Comparison of ENCODE assay signal across 8 mouse cellular contexts in genomic region chr3:90475151-90475830, GRCm38 (mm10). TPM values are rescaled to one million over a fixed set of nuclear protein-coding genes. Genes with fewer than 3 reads are reported as not detected.
DNase-seq lines count a peak whose midpoint lies in the region; ATAC-seq lines count a peak whose summit lies in the region.

No protein-coding gene starts in this region.

- H3K4me3 ChIP-seq in heart, embryonic 15.5 days: peak overlapping the region; percentile 86
- H3K4me3 ChIP-seq in megakaryocyte, embryonic 14.5 days (replicated peaks): peak overlapping the region; percentile 92

- DNase-seq in heart, adult 11 months: no peak
- DNase-seq in embryo, embryonic 11 days: no peak
- DNase-seq in thymus, postnatal 36 days: no peak
- no peak for DNase-seq in urinary bladder, postnatal 10 days (ENCODE audit: low spot score)

- H3K36me3 ChIP-seq in heart, embryonic 15.5 days: peaks cover 20% of the 10 kb centered on the region; the same call in 1 of the 2 replicates
- H3K36me3 ChIP-seq in megakaryocyte, embryonic 14.5 days (replicated peaks; ENCODE audit: low read length): peaks cover 16% of the 10 kb centered on the region

- H3K4me2 ChIP-seq in heart, embryonic 15.5 days: peak overlapping the region; percentile 47

- no peak overlapping the region for H3K27ac ChIP-seq in heart, embryonic 15.5 days

- H3K4me1 ChIP-seq in heart, embryonic 15.5 days (replicated peaks): peaks cover 9% of the 10 kb centered on the region
- H3K4me1 ChIP-seq in megakaryocyte, embryonic 14.5 days: peaks cover 24% of the 10 kb centered on the region

- no peak overlapping the region for H3K9ac ChIP-seq in heart, embryonic 15.5 days

- no peaks in the 10 kb centered on the region for H3K27me3 ChIP-seq in heart, embryonic 15.5 days
- no peaks in the 10 kb centered on the region for H3K27me3 ChIP-seq in megakaryocyte, embryonic 14.5 days (replicated peaks)

- no peaks in the 10 kb centered on the region for H3K9me3 ChIP-seq in heart, embryonic 15.5 days (replicated peaks)
- H3K9me3 ChIP-seq in megakaryocyte, embryonic 14.5 days: no peaks in the 10 kb centered on the region

- 37% methylated on average over 16 of the region's 16 CpGs for WGBS in heart, embryonic 15.5 days

- ATAC-seq in heart, embryonic 15.5 days (replicated peaks; ENCODE audit: insufficient number of reproducible peaks, insufficient read depth, low FRiP score, low read depth): no peak
- ATAC-seq in activated CD4-positive, CD25-positive, alpha-beta regulatory T cell, adult 4 months: peak; percentile 7
- peak; percentile 10 for ATAC-seq in granulocyte monocyte progenitor cell, adult 5-6 weeks (replicated peaks; ENCODE audit: poor library complexity, severe bottlenecking)

RNA-seq across cellular contexts. Expression of gene Ilf2, which starts 0.6 kb away (rescaled TPM):
- polyA plus RNA-seq in heart, embryonic 15.5 days (2015; fragmentation: Nextera tagmentation; extraction: Ambion mirVana): 97.3 and 108 TPM in 2 replicates
- polyA plus RNA-seq in activated CD4-positive, CD25-positive, alpha-beta regulatory T cell, adult 4 months (2017; shearing (Covaris generic)): 100 to 1,000 TPM in 1 of 2 experiments, 10 to 100 TPM in 1; 99.7 to 101 TPM
- total RNA-seq in granulocyte monocyte progenitor cell, adult 5-6 weeks (2014; fragmentation: Nextera tagmentation): 120 and 128 TPM in 2 replicates
- total RNA-seq in granulocyte monocyte progenitor cell, adult 5-6 weeks (2017): 176 and 204 TPM in 2 replicates
- polyA plus RNA-seq in megakaryocyte, embryonic 14.5 days (2012; ENCODE audit: insufficient read depth, low replicate concordance): 10.5 TPM in 1 of 2 replicates, not detected in the other

RNA-seq across cellular contexts. Expression of gene Npr1, which starts 9.6 kb away (rescaled TPM):
- polyA plus RNA-seq in heart, embryonic 15.5 days (2015; fragmentation: Nextera tagmentation; extraction: Ambion mirVana): 10.1 and 12.5 TPM in 2 replicates
- not detected for polyA plus RNA-seq in activated CD4-positive, CD25-positive, alpha-beta regulatory T cell, adult 4 months (2017; shearing (Covaris generic))
- total RNA-seq in granulocyte monocyte progenitor cell, adult 5-6 weeks (2014; fragmentation: Nextera tagmentation): 0.82 TPM in 1 of 2 replicates, not detected in the other
- not detected in 2 replicates for total RNA-seq in granulocyte monocyte progenitor cell, adult 5-6 weeks (2017)
- polyA plus RNA-seq in megakaryocyte, embryonic 14.5 days (2012; ENCODE audit: insufficient read depth, low replicate concordance): 2.6 TPM in 1 of 2 replicates, not detected in the other

RNA-seq across cellular contexts. Expression of gene Snapin, which starts 15.5 kb away (rescaled TPM):
- 71.5 and 75.1 TPM in 2 replicates for polyA plus RNA-seq in heart, embryonic 15.5 days (2015; fragmentation: Nextera tagmentation; extraction: Ambion mirVana)
- 10 to 100 TPM; 48.3 to 56.3 TPM for polyA plus RNA-seq in activated CD4-positive, CD25-positive, alpha-beta regulatory T cell, adult 4 months (2017; shearing (Covaris generic))
- total RNA-seq in granulocyte monocyte progenitor cell, adult 5-6 weeks (2014; fragmentation: Nextera tagmentation): 31.7 and 47.1 TPM in 2 replicates
- 35.5 and 44.1 TPM in 2 replicates for total RNA-seq in granulocyte monocyte progenitor cell, adult 5-6 weeks (2017)
- 3.0 and 5.3 TPM in 2 replicates for polyA plus RNA-seq in megakaryocyte, embryonic 14.5 days (2012; ENCODE audit: insufficient read depth, low replicate concordance)

RNA-seq across cellular contexts. Expression of gene Chtop, which starts 34.0 kb away (rescaled TPM):
- polyA plus RNA-seq in heart, embryonic 15.5 days (2015; fragmentation: Nextera tagmentation; extraction: Ambion mirVana): 90.9 and 98.3 TPM in 2 replicates
- polyA plus RNA-seq in activated CD4-positive, CD25-positive, alpha-beta regulatory T cell, adult 4 months (2017; shearing (Covaris generic)): 10 to 100 TPM; 43.5 to 67.8 TPM
- total RNA-seq in granulocyte monocyte progenitor cell, adult 5-6 weeks (2014; fragmentation: Nextera tagmentation): 97.6 and 127 TPM in 2 replicates
- total RNA-seq in granulocyte monocyte progenitor cell, adult 5-6 weeks (2017): 93.2 and 107 TPM in 2 replicates
- 33.3 and 68.8 TPM in 2 replicates for polyA plus RNA-seq in megakaryocyte, embryonic 14.5 days (2012; ENCODE audit: insufficient read depth, low replicate concordance)

RNA-seq across cellular contexts. Expression of gene S100a1, which starts 38.9 kb away (rescaled TPM):
- polyA plus RNA-seq in heart, embryonic 15.5 days (2015; fragmentation: Nextera tagmentation; extraction: Ambion mirVana): 247 and 315 TPM in 2 replicates
- 1 to 10 TPM; 5.6 to 6.6 TPM for polyA plus RNA-seq in activated CD4-positive, CD25-positive, alpha-beta regulatory T cell, adult 4 months (2017; shearing (Covaris generic))
- total RNA-seq in granulocyte monocyte progenitor cell, adult 5-6 weeks (2014; fragmentation: Nextera tagmentation): 106 and 130 TPM in 2 replicates
- 119 and 162 TPM in 2 replicates for total RNA-seq in granulocyte monocyte progenitor cell, adult 5-6 weeks (2017)
- polyA plus RNA-seq in megakaryocyte, embryonic 14.5 days (2012; ENCODE audit: insufficient read depth, low replicate concordance): 9.9 and 105 TPM in 2 replicates
